Mouse (Mus musculus) myocyte (in vitro differentiated cells): ENCODE results near the gene Maats1. TPM values are rescaled to one million over a fixed set of nuclear protein-coding genes. Genes with fewer than 3 reads are reported as not detected.

Experiments
- H3K27me3 ChIP-seq: one replicate; pipeline ENCODE4 v1.6.1; 2011; ENCODE audit not compliant: control insufficient read depth, insufficient read depth, insufficient read length
- H3K36me3 ChIP-seq: one replicate; pipeline ENCODE4 v1.6.1; 2011; ENCODE audit not compliant: control insufficient read depth, insufficient read depth
- H3K4me2 ChIP-seq: one replicate; pipeline ENCODE4 v1.6.1; 2011; ENCODE audit warnings: low read depth, control low read depth
- H3K4me3 ChIP-seq: one replicate; pipeline ENCODE4 v1.5.1; 2011; ENCODE audit warnings: mild to moderate bottlenecking, control low read depth, moderate library complexity
- H3K79me2 ChIP-seq: one replicate; pipeline ENCODE4 v1.6.1; 2011; ENCODE audit not compliant: control insufficient read depth, insufficient read depth
- H3ac ChIP-seq: one replicate; pipeline ENCODE4 v1.6.1; 2011; ENCODE audit not compliant: control insufficient read depth, insufficient read length
- E2F4 ChIP-seq: IDR thresholded peaks from one replicate; pipeline ENCODE4 v1.6.1; 2011; ENCODE audit warnings: mild to moderate bottlenecking, control low read depth, moderate library complexity; ENCODE audit not compliant: insufficient read depth
- MAX ChIP-seq: IDR thresholded peaks from one replicate; pipeline ENCODE4 v1.6.1; 2011; ENCODE audit warnings: low read depth, mild to moderate bottlenecking, control low read depth
- MYOD1 ChIP-seq, 3 experiments: IDR thresholded peaks; one replicate each; pipeline ENCODE4 v1.6.1; 2011; ENCODE audit warnings: control low read depth in 2 of 3, low read depth in 2 of 3, mild to moderate bottlenecking in 2 of 3, moderate library complexity in 1 of 3; ENCODE audit not compliant: insufficient read length in 2 of 3, control insufficient read depth in 1 of 3
- MYOG ChIP-seq, 3 experiments: IDR thresholded peaks; one replicate each; pipeline ENCODE4 v1.6.1; 2011; ENCODE audit warnings: control low read depth in 2 of 3, low read depth in 2 of 3, mild to moderate bottlenecking in 2 of 3; ENCODE audit not compliant: insufficient read length in 2 of 3, control insufficient read depth in 1 of 3, insufficient read depth in 1 of 3
- POLR2A ChIP-seq: IDR thresholded peaks from one replicate; pipeline ENCODE4 v1.6.1; 2011; ENCODE audit warnings: low read depth, mild to moderate bottlenecking, control low read depth, moderate library complexity; ENCODE audit not compliant: insufficient read length
- POLR2AphosphoS2 ChIP-seq: IDR thresholded peaks from one replicate; pipeline ENCODE4 v1.6.1; 2011; ENCODE audit warnings: low read depth, control low read depth; ENCODE audit not compliant: insufficient read length
- REST ChIP-seq: IDR thresholded peaks from one replicate; pipeline ENCODE4 v1.6.1; 2011; ENCODE audit warnings: mild to moderate bottlenecking, control low read depth, moderate library complexity; ENCODE audit not compliant: insufficient read depth, insufficient read length
- SRF ChIP-seq: IDR thresholded peaks from one replicate; pipeline ENCODE4 v1.6.1; 2011; ENCODE audit warnings: low read depth; ENCODE audit not compliant: control insufficient read depth, insufficient read length
- TCF12 ChIP-seq: IDR thresholded peaks from one replicate; pipeline ENCODE4 v1.6.1; 2011; ENCODE audit warnings: mild to moderate bottlenecking, control low read depth; ENCODE audit not compliant: poor library complexity, insufficient read depth, severe bottlenecking
- TCF3 ChIP-seq: IDR thresholded peaks from one replicate; pipeline ENCODE4 v1.6.1; 2011; ENCODE audit warnings: low read depth, control low read depth; ENCODE audit not compliant: insufficient read length
- USF1 ChIP-seq: IDR thresholded peaks from one replicate; pipeline ENCODE4 v1.6.1; 2011; ENCODE audit warnings: low read depth, mild to moderate bottlenecking, control low read depth, moderate library complexity
- polyA plus RNA-seq: library from polyadenylated mRNA; unstranded; fragments of >200 nt; fragmentation: generic; extraction: Trizol; gene quantifications from one replicate; pipeline ENCODE4 v1.2.1, GENCODE M21; 2012; ENCODE audit warnings: missing spikeins

Maats1 gene
- polyA plus RNA-seq, 1 experiment: 1.1 TPM

DNA sequence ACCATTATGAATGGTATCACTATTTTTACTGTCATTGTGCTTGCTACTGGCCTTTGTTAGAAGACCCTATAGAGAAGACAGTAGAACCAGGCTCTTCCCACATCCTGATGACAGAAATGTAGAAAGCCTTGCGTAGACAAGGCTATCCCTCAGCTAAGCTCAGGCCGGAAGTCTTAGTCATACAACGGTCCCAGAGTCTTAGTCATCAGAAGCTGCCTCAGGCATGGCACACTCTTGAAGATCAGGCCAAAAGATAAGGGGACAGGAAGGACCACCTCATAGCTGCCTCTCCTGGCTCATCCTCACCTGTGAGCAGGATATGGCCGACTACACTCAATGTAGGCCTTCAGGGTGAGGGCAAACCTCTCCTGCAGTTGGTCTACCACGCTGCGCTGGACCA, 91.5 kb downstream of the Maats1 start:
- H3ac ChIP-seq: no peak overlapping the region
- H3K4me3 ChIP-seq: no peak overlapping the region
- no peaks in the 10 kb centered on the region for H3K27me3 ChIP-seq
- H3K4me2 ChIP-seq: no peak overlapping the region
- TF ChIP-seq MYOD1 (IDR thresholded peaks at IDR 0.05; ENCODE audit: control insufficient read depth in 1 of 3, insufficient read length in 2 of 3, low read depth in 2 of 3) (no peak), MAX (no peak), TCF3 (no peak), POLR2AphosphoS2 (no peak), SRF (no peak), REST (no peak), MYOG (IDR thresholded peaks at IDR 0.05; ENCODE audit: control insufficient read depth in 1 of 3, insufficient read depth in 1 of 3, insufficient read length in 2 of 3, low read depth in 2 of 3) (no peak), TCF12 (no peak), E2F4 (no peak)
- no peaks in the 10 kb centered on the region for H3K79me2 ChIP-seq
- H3K36me3 ChIP-seq: no peaks in the 10 kb centered on the region

DNA sequence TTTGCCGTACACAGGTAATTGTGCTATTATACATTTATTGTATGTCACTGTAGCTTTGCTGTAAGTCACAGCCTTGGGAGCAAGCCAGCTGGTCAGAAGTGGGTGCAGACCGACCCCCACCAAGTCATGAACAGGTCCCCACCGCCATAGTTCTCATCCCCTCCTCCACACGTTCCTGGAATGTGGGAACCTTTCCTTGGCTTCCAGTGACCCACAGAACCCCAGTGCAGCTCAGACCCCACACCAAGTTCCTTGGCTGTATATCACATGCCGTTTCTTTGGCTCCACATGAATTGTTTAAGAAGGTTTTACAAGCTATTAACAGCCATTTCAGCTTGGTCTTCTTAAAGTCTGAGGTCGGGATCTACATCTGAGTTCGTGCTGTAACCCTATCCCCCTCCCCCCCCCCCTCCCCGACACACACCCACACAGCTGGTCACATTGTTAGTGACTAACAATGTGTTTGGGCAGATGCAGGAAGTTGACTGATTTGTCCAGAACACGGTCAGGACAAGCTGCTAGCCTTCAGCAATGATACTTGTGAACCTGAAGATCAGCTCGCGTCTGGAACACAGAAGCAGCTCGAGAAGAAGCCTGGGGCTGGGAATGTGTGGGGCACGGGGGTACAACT, 93.5 kb downstream of the Maats1 start:
- Histone ChIP-seq H3K36me3 (no peaks in the 10 kb centered on the region), H3K79me2 (no peaks in the 10 kb centered on the region), H3K4me2 (peak overlapping the region; percentile 97), H3K4me3 (peak overlapping the region; percentile 3), H3ac (no peak overlapping the region), H3K27me3 (no peaks in the 10 kb centered on the region)
- TF ChIP-seq TCF3 (no peak), USF1 (no peak), POLR2AphosphoS2 (peak; percentile 57), MYOD1 (IDR thresholded peaks at IDR 0.05; ENCODE audit: control insufficient read depth in 1 of 3, insufficient read length in 2 of 3, low read depth in 2 of 3) (peak in 2 of 3 experiments; percentile 42 to 65), MYOG (IDR thresholded peaks at IDR 0.05; ENCODE audit: control insufficient read depth in 1 of 3, insufficient read depth in 1 of 3, insufficient read length in 2 of 3, low read depth in 2 of 3) (no peak), POLR2A (peak; percentile 57), SRF (no peak)

Other genes starting within 250 kb of the Maats1 start
- gene Nr1i2, start 47.3 kb downstream of the Maats1 start, polyA plus RNA-seq: not detected
- 653 TPM for gene Cox17, start 4.8 kb upstream of the Maats1 start, polyA plus RNA-seq
- gene Gm21987, start 4.9 kb upstream of the Maats1 start, polyA plus RNA-seq: 0.16 TPM
- 10.5 TPM for gene Popdc2, start 20.1 kb upstream of the Maats1 start, polyA plus RNA-seq
- 13.9 TPM for gene Pla1a, start 91.0 kb upstream of the Maats1 start, polyA plus RNA-seq
- gene Adprh, start 110.6 kb upstream of the Maats1 start, polyA plus RNA-seq: 124 TPM
- gene Cd80, start 113.4 kb upstream of the Maats1 start, polyA plus RNA-seq: 27.1 TPM
- gene Timmdc1, start 180.5 kb upstream of the Maats1 start, polyA plus RNA-seq: 41.4 TPM
- 25.5 TPM for gene Poglut1, start 208.1 kb upstream of the Maats1 start, polyA plus RNA-seq
- gene Tmem39a, start 216.6 kb upstream of the Maats1 start, polyA plus RNA-seq: 36.8 TPM